Mouse (Mus musculus): ENCODE data around the gene Auts2. TPM values are rescaled to one million over a fixed set of nuclear protein-coding genes. Genes with fewer than 3 reads are reported as not detected.
A peak's percentile ranks its signal among the peaks of the same experiment; 100 is the strongest.

Gene Auts2
- polyA plus RNA-seq, 1 experiment from 2014 or later: 34.5 TPM

- peak overlapping the region; percentile 2; the same call in 1 of the 2 replicates for H3K9ac ChIP-seq (ENCODE audit: low read length)
- WGBS: 54% methylated on average over 4 of the region's 4 CpGs
- H3K36me3 ChIP-seq (ENCODE audit: control insufficient read depth, insufficient read depth, low read length): no peaks in the 10 kb centered on the region
- H3K27me3 ChIP-seq (replicated peaks; ENCODE audit: control insufficient read depth, insufficient read depth, low read length): no peaks in the 10 kb centered on the region
- DNase-seq (ENCODE audit: low spot score) (peak; percentile 33), ATAC-seq (no peak)
- H3K9me3 ChIP-seq (replicated peaks; ENCODE audit: control insufficient read depth, low read length): no peaks in the 10 kb centered on the region
- no peak overlapping the region for H3K4me2 ChIP-seq (ENCODE audit: low read length)
- no peak overlapping the region for H3K4me3 ChIP-seq (ENCODE audit: low read depth, low read length)
- H3K4me1 ChIP-seq (ENCODE audit: control insufficient read depth, insufficient read depth, low read length): peaks cover 54% of the 10 kb centered on the region
- no peak overlapping the region for H3K27ac ChIP-seq (ENCODE audit: low read depth, low read length)
Observed at GRCm38 (mm10) chr5:131647104-131647682, 896.0 kb downstream of the Auts2 start.

- Histone ChIP-seq H3K27me3 (replicated peaks; ENCODE audit: control insufficient read depth, insufficient read depth, low read length) (no peaks in the 10 kb centered on the region), H3K36me3 (ENCODE audit: control insufficient read depth, insufficient read depth, low read length) (no peaks in the 10 kb centered on the region), H3K9me3 (replicated peaks; ENCODE audit: control insufficient read depth, low read length) (no peaks in the 10 kb centered on the region), H3K4me3 (ENCODE audit: low read depth, low read length) (no peak overlapping the region), H3K4me2 (ENCODE audit: low read length) (no peak overlapping the region), H3K27ac (ENCODE audit: low read depth, low read length) (peak overlapping the region; percentile 27; the same call in 1 of the 2 replicates), H3K4me1 (ENCODE audit: control insufficient read depth, insufficient read depth, low read length) (peaks cover 62% of the 10 kb centered on the region), H3K9ac (ENCODE audit: low read length) (no peak overlapping the region)
- 12% methylated on average over 10 of the region's 10 CpGs for WGBS
- no peak for ATAC-seq
- DNase-seq (ENCODE audit: low spot score): peak; percentile 44
Observed at GRCm38 (mm10) chr5:131646192-131646775, 896.9 kb downstream of the Auts2 start.

- Histone ChIP-seq H3K4me2 (ENCODE audit: low read length) (no peak overlapping the region), H3K4me1 (ENCODE audit: control insufficient read depth, insufficient read depth, low read length) (peaks cover 60% of the 10 kb centered on the region), H3K27ac (ENCODE audit: low read depth, low read length) (peak overlapping the region; percentile 27; the same call in 1 of the 2 replicates), H3K9me3 (replicated peaks; ENCODE audit: control insufficient read depth, low read length) (no peaks in the 10 kb centered on the region), H3K9ac (ENCODE audit: low read length) (no peak overlapping the region), H3K27me3 (replicated peaks; ENCODE audit: control insufficient read depth, insufficient read depth, low read length) (no peaks in the 10 kb centered on the region), H3K4me3 (ENCODE audit: low read depth, low read length) (no peak overlapping the region), H3K36me3 (ENCODE audit: control insufficient read depth, insufficient read depth, low read length) (no peaks in the 10 kb centered on the region)
- ATAC-seq (peak; percentile 71), DNase-seq (ENCODE audit: low spot score) (peak; percentile 95)
- WGBS: 3% methylated on average over 18 of the region's 18 CpGs
Observed at GRCm38 (mm10) chr5:131645341-131646191, 897.6 kb downstream of the Auts2 start.

GRCm38 (mm10) chr5:131644331-131644730, 898.8 kb downstream of the Auts2 start:
- WGBS: 60% methylated on average over 6 of the region's 6 CpGs

GRCm38 (mm10) chr5:131643176-131644174, 899.7 kb downstream of the Auts2 start:
- ATAC-seq (peak; percentile 77), DNase-seq (ENCODE audit: low spot score) (peak; percentile 93)
- H3K4me1 ChIP-seq (ENCODE audit: control insufficient read depth, insufficient read depth, low read length): peaks cover 58% of the 10 kb centered on the region
- H3K4me3 ChIP-seq (ENCODE audit: low read depth, low read length): no peak overlapping the region
- H3K27ac ChIP-seq (ENCODE audit: low read depth, low read length): peak overlapping the region; percentile 89
- H3K9ac ChIP-seq (ENCODE audit: low read length): no peak overlapping the region
- no peaks in the 10 kb centered on the region for H3K27me3 ChIP-seq (replicated peaks; ENCODE audit: control insufficient read depth, insufficient read depth, low read length)
- H3K9me3 ChIP-seq (replicated peaks; ENCODE audit: control insufficient read depth, low read length): no peaks in the 10 kb centered on the region
- H3K4me2 ChIP-seq (ENCODE audit: low read length): no peak overlapping the region
- 7% methylated on average over 23 of the region's 23 CpGs for WGBS
- H3K36me3 ChIP-seq (ENCODE audit: control insufficient read depth, insufficient read depth, low read length): no peaks in the 10 kb centered on the region

More at GRCm38 (mm10) chr5:131644331-131644730, 898.8 kb downstream of the Auts2 start:
- ATAC-seq (no peak), DNase-seq (ENCODE audit: low spot score) (no peak)
- no peaks in the 10 kb centered on the region for H3K9me3 ChIP-seq (replicated peaks; ENCODE audit: control insufficient read depth, low read length)
- H3K4me1 ChIP-seq (ENCODE audit: control insufficient read depth, insufficient read depth, low read length): peaks cover 58% of the 10 kb centered on the region
- no peak overlapping the region for H3K9ac ChIP-seq (ENCODE audit: low read length)
- H3K27me3 ChIP-seq (replicated peaks; ENCODE audit: control insufficient read depth, insufficient read depth, low read length): no peaks in the 10 kb centered on the region
- no peaks in the 10 kb centered on the region for H3K36me3 ChIP-seq (ENCODE audit: control insufficient read depth, insufficient read depth, low read length)
- H3K4me2 ChIP-seq (ENCODE audit: low read length): no peak overlapping the region
- H3K27ac ChIP-seq (ENCODE audit: low read depth, low read length): no peak overlapping the region
- no peak overlapping the region for H3K4me3 ChIP-seq (ENCODE audit: low read depth, low read length)

- peaks cover 52% of the 10 kb centered on the region for H3K4me1 ChIP-seq (ENCODE audit: control insufficient read depth, insufficient read depth, low read length)
- no peaks in the 10 kb centered on the region for H3K9me3 ChIP-seq (replicated peaks; ENCODE audit: control insufficient read depth, low read length)
- 7% methylated on average over 2 of the region's 2 CpGs for WGBS
Observed at GRCm38 (mm10) chr5:131642752-131643151, 900.4 kb downstream of the Auts2 start.

GRCm38 (mm10) chr5:131636431-131636830, 906.7 kb downstream of the Auts2 start:
- Histone ChIP-seq H3K4me3 (ENCODE audit: low read depth, low read length) (no peak overlapping the region), H3K27me3 (replicated peaks; ENCODE audit: control insufficient read depth, insufficient read depth, low read length) (0 out of 2 replicates have a peak, but pooled peaks cover 4% of the 10 kb centered on the region), H3K9ac (ENCODE audit: low read length) (no peak overlapping the region), H3K36me3 (ENCODE audit: control insufficient read depth, insufficient read depth, low read length) (no peaks in the 10 kb centered on the region), H3K27ac (ENCODE audit: low read depth, low read length) (no peak overlapping the region), H3K4me1 (ENCODE audit: control insufficient read depth, insufficient read depth, low read length) (peaks cover 16% of the 10 kb centered on the region), H3K4me2 (ENCODE audit: low read length) (no peak overlapping the region), H3K9me3 (replicated peaks; ENCODE audit: control insufficient read depth, low read length) (no peaks in the 10 kb centered on the region)
- 94% methylated on average over 5 of the region's 5 CpGs for WGBS
- ATAC-seq: no peak
- DNase-seq (ENCODE audit: low spot score): no peak

More at GRCm38 (mm10) chr5:131642752-131643151, 900.4 kb downstream of the Auts2 start:
- H3K36me3 ChIP-seq (ENCODE audit: control insufficient read depth, insufficient read depth, low read length): no peaks in the 10 kb centered on the region
- H3K27me3 ChIP-seq (replicated peaks; ENCODE audit: control insufficient read depth, insufficient read depth, low read length): no peaks in the 10 kb centered on the region
- peak overlapping the region; percentile 89 for H3K27ac ChIP-seq (ENCODE audit: low read depth, low read length)
- no peak overlapping the region for H3K9ac ChIP-seq (ENCODE audit: low read length)
- ATAC-seq (peak; percentile 18; the same call in 1 of the 2 replicates), DNase-seq (ENCODE audit: low spot score) (no peak)
- no peak overlapping the region for H3K4me2 ChIP-seq (ENCODE audit: low read length)
- H3K4me3 ChIP-seq (ENCODE audit: low read depth, low read length): no peak overlapping the region

- no peak for DNase-seq (ENCODE audit: low spot score)
- Histone ChIP-seq H3K4me3 (ENCODE audit: low read depth, low read length) (no peak overlapping the region), H3K27me3 (replicated peaks; ENCODE audit: control insufficient read depth, insufficient read depth, low read length) (0 out of 2 replicates have a peak, but pooled peaks cover 4% of the 10 kb centered on the region), H3K4me2 (ENCODE audit: low read length) (no peak overlapping the region), H3K27ac (ENCODE audit: low read depth, low read length) (no peak overlapping the region), H3K9ac (ENCODE audit: low read length) (no peak overlapping the region), H3K36me3 (ENCODE audit: control insufficient read depth, insufficient read depth, low read length) (no peaks in the 10 kb centered on the region), H3K4me1 (ENCODE audit: control insufficient read depth, insufficient read depth, low read length) (peaks cover 24% of the 10 kb centered on the region), H3K9me3 (replicated peaks; ENCODE audit: control insufficient read depth, low read length) (no peaks in the 10 kb centered on the region)
- no peak for ATAC-seq
- 95% methylated on average over 7 of the region's 7 CpGs for WGBS
Observed at GRCm38 (mm10) chr5:131634731-131635130, 908.4 kb downstream of the Auts2 start.
